Mouse (Mus musculus) testis, adult 2 months (tissue): ENCODE measurements around the gene Tex19.1. TPM values are rescaled to one million over a fixed set of nuclear protein-coding genes. Genes with fewer than 3 reads are reported as not detected.

ENCODE experiments used
- H3K27ac ChIP-seq: fragments of 200-500 bp; 2 replicates; pipeline ENCODE4 v1.5.1; 2012; ENCODE audit warnings: low read depth, low read length; ENCODE audit not compliant: control insufficient read depth, insufficient read depth
- H3K27me3 ChIP-seq: fragments of 200-500 bp; 2 replicates; pipeline ENCODE4 v1.6.1; 2012; ENCODE audit warnings: mild to moderate bottlenecking, low read length, moderate library complexity; ENCODE audit not compliant: control insufficient read depth, insufficient read depth
- H3K36me3 ChIP-seq: fragments of 200-500 bp; 2 replicates; pipeline ENCODE4 v1.6.1; 2012; ENCODE audit warnings: mild to moderate bottlenecking, low read length; ENCODE audit not compliant: control insufficient read depth, insufficient read depth
- H3K4me1 ChIP-seq: fragments of 200-500 bp; 2 replicates; pipeline ENCODE4 v1.6.1; 2012; ENCODE audit warnings: low read length; ENCODE audit not compliant: control insufficient read depth, insufficient read depth
- H3K4me3 ChIP-seq: fragments of 200-500 bp; 2 replicates; pipeline ENCODE4 v1.5.1; 2012; ENCODE audit warnings: low read depth, mild to moderate bottlenecking, low read length, moderate library complexity, mixed read lengths; ENCODE audit not compliant: control insufficient read depth
- CTCF ChIP-seq: fragments of 200-500 bp; IDR thresholded peaks from 2 replicates; pipeline ENCODE4 v1.5.1; 2012; ENCODE audit warnings: low read depth, mild to moderate bottlenecking, inconsistent platforms, low read length, moderate library complexity; ENCODE audit not compliant: control insufficient read depth, insufficient read depth, insufficient replicate concordance
- POLR2A ChIP-seq: fragments of 200-500 bp; IDR thresholded peaks from 2 replicates; pipeline ENCODE4 v1.6.1; 2012; ENCODE audit warnings: low read depth, mild to moderate bottlenecking, inconsistent platforms, low read length, moderate library complexity; ENCODE audit not compliant: control insufficient read depth
- polyA plus RNA-seq: library from polyadenylated mRNA; depleted of rRNA; stranded (reverse); fragments of >200 nt; gene quantifications from 2 replicates; pipeline ENCODE4 v1.2.3, GENCODE M21; 2012; rRNA removed

Gene Tex19.1
- polyA plus RNA-seq, 1 experiment: 16.1 TPM

DNA sequence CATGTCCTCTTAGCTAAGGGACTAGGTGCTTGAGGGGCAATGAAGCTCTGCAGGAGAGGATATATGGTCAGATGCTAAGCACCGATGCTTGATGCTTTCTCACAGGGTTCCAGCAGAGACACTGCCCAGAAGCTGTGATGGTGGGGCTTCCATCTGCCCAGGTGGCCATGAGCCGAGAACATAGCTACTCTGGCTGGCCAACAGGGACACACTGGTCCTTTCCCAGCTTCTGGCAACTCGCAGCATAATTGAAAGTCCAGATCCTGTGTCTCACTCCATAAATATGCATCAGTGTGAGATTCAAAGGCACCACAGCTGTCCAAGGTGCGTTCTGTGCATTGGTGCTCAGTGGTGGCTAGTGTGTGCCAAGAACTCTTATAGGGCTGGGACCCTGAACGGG, 27.3 kb downstream of the Tex19.1 start:
- TF ChIP-seq POLR2A (no peak), CTCF (no peak)
- no peak overlapping the region for H3K27ac ChIP-seq

DNA sequence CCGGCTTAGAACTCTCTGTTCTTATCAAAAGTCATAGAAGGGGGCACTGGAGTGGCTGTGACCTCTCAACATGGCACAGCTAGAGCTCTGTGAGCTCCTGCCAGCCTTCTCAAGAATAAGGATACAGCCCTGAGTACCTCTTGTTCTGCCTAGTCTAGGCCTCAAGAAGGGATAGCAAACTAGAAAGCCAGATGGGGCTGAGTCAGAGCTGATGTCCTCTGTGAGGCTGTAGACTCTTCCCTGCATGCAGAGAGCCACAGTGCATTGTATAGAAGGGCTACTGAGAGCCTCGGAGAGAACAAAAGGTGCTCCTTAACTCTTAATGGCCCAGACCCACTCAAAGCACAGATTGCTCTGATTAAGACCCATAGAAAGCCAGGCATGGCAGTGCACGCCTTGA, 28.3 kb downstream of the Tex19.1 start:
- Histone ChIP-seq H3K27ac (no peak overlapping the region), H3K27me3 (no peaks in the 10 kb centered on the region), H3K4me3 (no peak overlapping the region), H3K36me3 (no peaks in the 10 kb centered on the region), H3K4me1 (no peaks in the 10 kb centered on the region)
- TF ChIP-seq POLR2A: no peak
- TF ChIP-seq CTCF: no peak

More for the DNA sequence above, 27.3 kb downstream of the Tex19.1 start:
- H3K36me3 ChIP-seq: no peaks in the 10 kb centered on the region
- no peaks in the 10 kb centered on the region for H3K4me1 ChIP-seq
- H3K4me3 ChIP-seq: no peak overlapping the region
- no peaks in the 10 kb centered on the region for H3K27me3 ChIP-seq

DNA sequence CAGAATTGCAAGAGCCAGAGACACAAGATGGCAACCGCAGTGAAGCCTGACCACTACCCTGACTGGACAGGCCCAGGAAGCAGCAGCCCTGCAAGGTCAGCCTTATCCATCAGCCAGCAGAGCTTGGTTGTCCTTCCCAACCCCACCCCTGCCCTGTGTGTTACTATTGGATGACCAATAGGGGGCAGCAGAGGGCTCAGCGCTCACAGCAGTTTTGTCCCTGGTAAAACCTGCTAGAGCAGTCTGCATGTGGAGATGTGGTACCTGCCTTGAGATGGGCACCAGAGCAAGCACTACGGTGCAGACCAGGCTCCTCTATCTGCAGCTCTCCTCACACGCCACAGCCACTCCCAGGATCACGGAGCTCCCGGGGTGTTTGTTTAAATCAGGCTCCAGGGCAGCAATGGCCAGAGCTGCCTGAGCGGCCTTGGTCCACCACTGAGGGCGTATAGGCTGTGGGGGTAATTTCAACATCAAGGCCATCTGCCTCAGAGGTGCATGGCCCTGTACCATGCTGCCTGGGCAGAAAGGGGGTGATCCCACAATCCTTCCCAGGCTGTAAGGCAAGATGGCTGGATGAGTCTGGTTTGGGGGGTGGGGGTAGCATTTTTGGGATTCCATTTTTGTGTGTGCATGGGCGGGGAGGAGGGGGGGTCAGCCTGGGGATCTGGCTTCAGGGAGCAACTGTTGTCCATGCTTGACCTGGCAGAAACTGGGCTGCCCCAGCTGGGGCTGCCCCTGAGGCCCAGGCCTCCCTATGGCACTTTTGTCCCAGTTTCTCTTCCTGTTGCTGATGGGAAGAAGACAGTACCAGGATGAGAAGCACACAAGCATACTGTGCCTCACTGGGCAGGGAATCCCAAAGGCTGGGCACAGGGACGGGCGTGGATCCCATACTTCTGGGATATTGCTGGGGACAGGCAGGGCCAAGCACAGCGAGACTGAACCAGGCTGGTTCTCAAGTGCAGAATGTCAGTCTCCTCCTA, 30.6 kb downstream of the Tex19.1 start:
- H3K27ac ChIP-seq: no peak overlapping the region
- H3K36me3 ChIP-seq: no peaks in the 10 kb centered on the region
- no peaks in the 10 kb centered on the region for H3K4me1 ChIP-seq
- no peak overlapping the region for H3K4me3 ChIP-seq
- no peaks in the 10 kb centered on the region for H3K27me3 ChIP-seq
- no peak for TF ChIP-seq POLR2A
- TF ChIP-seq CTCF: peak; percentile 95

DNA sequence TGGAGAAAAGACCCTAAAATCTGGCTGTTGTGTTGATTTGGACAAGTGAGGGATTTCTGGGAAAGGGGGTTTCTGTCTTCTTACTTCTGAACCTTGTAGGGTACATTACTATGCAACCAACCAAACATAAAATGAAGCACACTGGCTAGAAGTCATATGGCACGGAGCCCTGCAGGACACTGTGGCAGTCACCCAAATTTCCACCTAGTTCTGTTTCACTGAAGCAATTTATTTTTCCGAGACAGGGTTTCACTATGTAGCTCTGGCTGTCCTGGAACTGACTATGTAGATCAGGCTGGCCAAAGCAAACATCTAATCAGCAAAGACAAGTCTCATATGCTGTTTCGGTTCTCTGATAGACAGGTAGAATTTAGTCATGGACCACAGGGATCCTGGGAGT, 43.7 kb downstream of the Tex19.1 start:
- no peak for TF ChIP-seq CTCF
- TF ChIP-seq POLR2A: no peak
- Histone ChIP-seq H3K27me3 (no peaks in the 10 kb centered on the region), H3K4me3 (no peak overlapping the region), H3K36me3 (no peaks in the 10 kb centered on the region), H3K27ac (no peak overlapping the region), H3K4me1 (no peaks in the 10 kb centered on the region)

DNA sequence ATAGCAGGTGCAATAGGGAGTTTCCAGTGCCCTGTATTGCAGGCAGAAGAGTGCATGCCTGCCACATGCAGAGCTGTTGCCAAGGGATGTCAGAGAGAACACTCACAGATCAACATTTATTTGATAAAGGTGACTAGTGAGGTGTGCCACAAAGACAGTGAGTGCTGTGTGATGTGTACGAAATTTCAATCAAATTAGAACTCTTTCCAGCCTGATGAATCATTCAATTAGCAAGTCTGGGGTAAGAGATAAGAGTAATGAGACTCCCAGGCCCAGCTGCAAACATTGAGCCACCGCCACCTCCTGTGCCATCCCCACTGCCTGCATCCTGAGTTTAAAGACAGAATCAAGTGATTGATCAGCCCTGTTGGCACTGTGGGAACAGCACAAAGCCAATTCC, 46.8 kb downstream of the Tex19.1 start:
- no peaks in the 10 kb centered on the region for H3K4me1 ChIP-seq
- no peak overlapping the region for H3K27ac ChIP-seq
- no peak overlapping the region for H3K4me3 ChIP-seq
- no peaks in the 10 kb centered on the region for H3K36me3 ChIP-seq
- H3K27me3 ChIP-seq: no peaks in the 10 kb centered on the region
- TF ChIP-seq POLR2A: no peak

DNA sequence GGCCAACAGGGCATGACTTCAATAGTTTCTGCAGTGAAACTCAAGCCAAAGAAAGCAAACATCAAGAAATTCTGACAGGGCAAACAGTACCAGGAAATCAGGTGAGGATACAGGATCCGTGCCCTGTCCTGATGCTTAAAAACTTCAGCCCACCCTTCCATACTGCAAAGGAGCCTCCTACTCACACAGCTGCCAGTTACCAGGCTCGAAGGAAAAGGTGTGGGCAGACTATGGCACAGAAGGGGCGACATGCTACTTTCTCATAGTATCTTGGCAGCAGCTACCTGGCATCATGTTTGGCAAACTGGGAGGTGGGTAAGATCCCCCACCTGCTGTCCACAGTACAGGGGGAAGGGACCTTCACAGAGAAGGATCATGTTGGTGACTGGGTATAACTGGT, 47.5 kb downstream of the Tex19.1 start:
- Histone ChIP-seq H3K4me1 (no peaks in the 10 kb centered on the region), H3K27ac (no peak overlapping the region), H3K27me3 (no peaks in the 10 kb centered on the region), H3K4me3 (no peak overlapping the region), H3K36me3 (no peaks in the 10 kb centered on the region)
- TF ChIP-seq POLR2A (no peak), CTCF (no peak)

Other genes with a start within 250 kb of the Tex19.1 start
- 34.6 and 37.5 TPM in 2 replicates for gene Ccdc57, start 213.3 kb upstream of the Tex19.1 start, polyA plus RNA-seq
- gene Slc16a3, start 197.7 kb upstream of the Tex19.1 start, polyA plus RNA-seq: 3.7 and 4.4 TPM in 2 replicates
- gene Csnk1d, start 154.8 kb upstream of the Tex19.1 start, polyA plus RNA-seq: 97.0 and 111 TPM in 2 replicates
- 0.71 and 0.95 TPM in 2 replicates for gene Cd7, start 106.7 kb upstream of the Tex19.1 start, polyA plus RNA-seq
- gene Sectm1b, start 82.6 kb upstream of the Tex19.1 start, polyA plus RNA-seq: not detected in 2 replicates
- 8.9 and 9.0 TPM in 2 replicates for gene Sectm1a, start 64.9 kb upstream of the Tex19.1 start, polyA plus RNA-seq
- gene Tex19.2, start 27.5 kb upstream of the Tex19.1 start, polyA plus RNA-seq: 23.9 and 27.6 TPM in 2 replicates
- gene Uts2r, start 14.1 kb downstream of the Tex19.1 start, polyA plus RNA-seq: 0.31 and 0.35 TPM in 2 replicates
- 5.2 and 6.0 TPM in 2 replicates for gene Hexdc, start 58.3 kb downstream of the Tex19.1 start, polyA plus RNA-seq
- 2.7 and 3.1 TPM in 2 replicates for gene Ogfod3, start 58.6 kb downstream of the Tex19.1 start, polyA plus RNA-seq
- gene Cybc1, start 83.2 kb downstream of the Tex19.1 start, polyA plus RNA-seq: 7.8 and 8.7 TPM in 2 replicates
- gene Narf, start 91.1 kb downstream of the Tex19.1 start, polyA plus RNA-seq: 8.2 and 8.9 TPM in 2 replicates
- gene Foxk2, start 113.8 kb downstream of the Tex19.1 start, polyA plus RNA-seq: 78.5 and 80.0 TPM in 2 replicates
- 26.7 and 27.9 TPM in 2 replicates for gene Wdr45b, start 208.3 kb downstream of the Tex19.1 start, polyA plus RNA-seq
- gene Rab40b, start 242.1 kb downstream of the Tex19.1 start, polyA plus RNA-seq: 0.32 and 0.47 TPM in 2 replicates